9 mouse cellular contexts compared by ENCODE assay signal in the genomic region with DNA sequence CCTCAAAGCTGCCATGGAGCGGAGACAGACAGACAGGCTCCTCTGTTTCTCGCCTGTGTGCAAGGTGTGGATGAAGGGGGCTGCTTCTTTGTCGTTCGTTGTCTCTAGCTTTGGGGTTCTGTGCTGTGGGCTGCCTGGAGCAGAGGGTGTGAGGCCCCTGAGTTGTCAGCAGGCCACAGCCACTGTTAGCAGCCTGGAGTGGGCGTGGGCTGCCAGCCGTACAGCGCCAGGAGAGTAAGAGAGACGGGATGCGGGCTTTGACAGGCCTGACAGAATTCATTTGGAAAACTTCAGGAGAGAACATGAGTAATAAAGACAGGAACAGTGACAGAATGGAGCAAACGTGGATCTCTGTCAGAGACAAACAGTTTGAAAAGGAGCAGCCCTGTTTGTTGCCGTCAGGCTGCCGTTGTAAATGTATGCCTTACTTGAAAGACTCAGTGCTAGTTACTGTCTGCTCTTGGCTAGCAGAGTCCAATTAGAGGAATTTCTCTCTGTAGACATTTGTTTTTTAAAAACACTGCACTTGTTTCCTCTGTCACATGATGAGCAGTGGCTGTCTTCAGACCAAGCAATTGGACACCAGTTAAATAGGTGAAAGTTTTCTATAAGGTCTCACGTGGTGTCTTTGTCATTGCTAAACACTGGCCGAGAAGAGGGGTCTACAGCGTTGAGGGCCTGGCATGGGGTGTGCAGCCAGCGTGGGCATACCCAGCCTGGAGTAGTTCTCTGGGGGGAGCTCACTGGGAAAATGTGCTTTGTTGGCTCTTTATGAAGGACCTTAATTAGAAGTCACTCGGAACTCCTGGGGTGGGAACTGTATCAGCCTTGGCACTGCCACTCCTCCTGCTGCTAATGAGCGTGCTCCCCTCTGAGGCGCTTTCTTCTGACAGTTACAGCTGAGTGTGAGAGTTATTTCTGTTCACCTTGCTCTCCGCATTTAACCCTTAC.
DNase-seq lines count a peak whose midpoint lies in the region; ATAC-seq lines count a peak whose summit lies in the region.
"Had no signal": no experiment of that assay in that cellular context is flagged by ENCODE, and none has a peak within 500 bp of the region (broad histone marks: within the 10 kb centered on the region; RNA-seq: fewer than 3 reads in every experiment).

No protein-coding gene starts in this region.

- intact Hi-C loops in heart, postnatal 10 days (cut with DNase I) = loop anchor here (5.0 kb wide), 1 partner anchor 41 kb away; no protein-coding TSS in a partner anchor

- no peak overlapping the region for H3K4me3 ChIP-seq in forebrain, embryonic 11.5 days (ENCODE audit: low read depth, low read length)
- no peak overlapping the region for H3K4me3 ChIP-seq in stomach, embryonic 16.5 days (replicated peaks; ENCODE audit: low read length)

- H3K9me3 ChIP-seq in forebrain, embryonic 11.5 days (ENCODE audit: control insufficient read depth, low read length) = no peaks in the 10 kb centered on the region
- H3K9me3 ChIP-seq in stomach, embryonic 16.5 days (replicated peaks; ENCODE audit: control insufficient read depth, low read length) = no peaks in the 10 kb centered on the region

- H3K36me3 ChIP-seq in forebrain, embryonic 11.5 days (ENCODE audit: control insufficient read depth, insufficient read depth, low read length) = no peaks in the 10 kb centered on the region
- H3K36me3 ChIP-seq in stomach, embryonic 16.5 days (ENCODE audit: control insufficient read depth, insufficient read depth, low read length) = no peaks in the 10 kb centered on the region

- H3K9ac ChIP-seq in forebrain, embryonic 11.5 days (ENCODE audit: low read length) = no peak overlapping the region
- no peak overlapping the region for H3K9ac ChIP-seq in stomach, embryonic 16.5 days (ENCODE audit: low read length)

- H3K27me3 ChIP-seq in forebrain, embryonic 11.5 days (ENCODE audit: control insufficient read depth, insufficient read depth, low read length) = no peaks in the 10 kb centered on the region
- no peaks in the 10 kb centered on the region for H3K27me3 ChIP-seq in stomach, embryonic 16.5 days (ENCODE audit: control insufficient read depth, insufficient read depth, low read length)
- H3K27me3 ChIP-seq: CH12.LX had no signal

- H3K4me2 ChIP-seq in forebrain, embryonic 11.5 days (ENCODE audit: low read depth, low read length, severe bottlenecking) = peak overlapping the region; percentile 0; the same call in 1 of the 2 replicates
- no peak overlapping the region for H3K4me2 ChIP-seq in stomach, embryonic 16.5 days (ENCODE audit: low read depth, low read length)

- WGBS in forebrain, embryonic 11.5 days = 20% methylated on average over 20 of the region's 20 CpGs
- 39% methylated on average over 20 of the region's 20 CpGs for WGBS in stomach, embryonic 16.5 days

- ATAC-seq in forebrain, embryonic 11.5 days (replicated peaks; ENCODE audit: low FRiP score) = peak; percentile 83
- ATAC-seq in stomach, embryonic 16.5 days (ENCODE audit: insufficient read depth, low FRiP score) = no peak
- ATAC-seq in granulocyte monocyte progenitor cell, adult 5-6 weeks (replicated peaks; ENCODE audit: poor library complexity, severe bottlenecking) = no peak

- peak overlapping the region; percentile 52; the same call in 1 of the 2 replicates for H3K27ac ChIP-seq in forebrain, embryonic 11.5 days (ENCODE audit: low read depth, low read length)
- 0 out of 2 replicates have a peak overlapping the region, but pooled peaks have one; percentile 5 for H3K27ac ChIP-seq in stomach, embryonic 16.5 days (ENCODE audit: low read length)

- peak; percentile 45 to 52 for DNase-seq in heart, adult 18-20 months
- no peak for DNase-seq in heart, postnatal 10 days
- DNase-seq in brain, adult 2 months (ENCODE audit: low read depth, low spot score) = peak; percentile 74
- DNase-seq in forebrain, embryonic 11.5 days (ENCODE audit: low spot score) = peak; percentile 73
- DNase-seq in layer of hippocampus, postnatal 14 days (ENCODE audit: low spot score in 2 of 2) = peak; percentile 65 to 68
- no peak for DNase-seq in T-cell, adult 2 months (ENCODE audit: low spot score)

- peaks cover 25% of the 10 kb centered on the region for H3K4me1 ChIP-seq in forebrain, embryonic 11.5 days (replicated peaks; ENCODE audit: control insufficient read depth, insufficient read depth, low read length)
- H3K4me1 ChIP-seq in stomach, embryonic 16.5 days (ENCODE audit: control insufficient read depth, insufficient read depth, low read length) = peaks cover 18% of the 10 kb centered on the region

Comparison
In these comparisons a context has a peak if more than half of its experiments do, and no peak if none do; other contexts are left out.
1. DNase-seq: peak in heart, adult 18-20 months (2 of 2), brain, adult 2 months (single experiment), forebrain, embryonic 11.5 days (single experiment) and layer of hippocampus, postnatal 14 days (2 of 2); none in heart, postnatal 10 days (0 of 2) and T-cell, adult 2 months (single experiment).